Mouse (Mus musculus) embryonic facial prominence, embryonic 13.5 days (tissue): ENCODE results near the gene Dll3. TPM values are rescaled to one million over a fixed set of nuclear protein-coding genes. Genes with fewer than 3 reads are reported as not detected.

Experiments
- ATAC-seq: fragments of 200-750 bp; cut with Nextera tagmentation; 2 replicates; pipeline ENCODE4 v1.8.0; 2017; ENCODE audit warnings: low read depth; ENCODE audit not compliant: insufficient number of reproducible peaks, insufficient read depth, low FRiP score, low TSS enrichment
- H3K27ac ChIP-seq: fragments of 300-500 bp; sonication (generic); 2 replicates; pipeline ENCODE4 v1.5.1; 2015; ENCODE audit warnings: moderate library complexity, mild to moderate bottlenecking, inconsistent platforms
- H3K27me3 ChIP-seq: fragments of 300-500 bp; sonication (generic); 2 replicates; pipeline ENCODE4 v1.6.1; 2015; ENCODE audit warnings: mild to moderate bottlenecking, inconsistent platforms
- H3K36me3 ChIP-seq: fragments of 300-500 bp; sonication (generic); 2 replicates; pipeline ENCODE4 v1.6.1; 2015; ENCODE audit warnings: mild to moderate bottlenecking, inconsistent platforms
- H3K4me1 ChIP-seq: fragments of 300-500 bp; sonication (generic); 2 replicates; pipeline ENCODE4 v1.6.1; 2015; ENCODE audit warnings: inconsistent platforms
- H3K4me2 ChIP-seq: fragments of 300-500 bp; sonication (generic); 2 replicates; pipeline ENCODE4 v1.6.1; 2015; ENCODE audit warnings: moderate library complexity, mild to moderate bottlenecking, inconsistent platforms
- H3K4me3 ChIP-seq: fragments of 300-500 bp; sonication (generic); 2 replicates; pipeline ENCODE4 v1.5.1; 2015; ENCODE audit warnings: mild to moderate bottlenecking, inconsistent platforms
- H3K9ac ChIP-seq: fragments of 300-500 bp; sonication (generic); 2 replicates; pipeline ENCODE4 v1.6.1; 2015; ENCODE audit warnings: mild to moderate bottlenecking, inconsistent platforms
- H3K9me3 ChIP-seq: fragments of 300-500 bp; sonication (generic); 2 replicates; pipeline ENCODE4 v1.6.1; 2016; ENCODE audit warnings: inconsistent platforms
- WGBS: fragments of 180-500 bp; shearing (Covaris S2); methylation state at CpG from one replicate; pipeline ENCODE4 v1.1.7; 2015; ENCODE audit warnings: mixed read lengths; 5-methylcytosine and 5-hydroxymethylcytosine counted together
- polyA plus RNA-seq: library from polyadenylated mRNA; unstranded; fragments of >200 nt; fragmentation: Nextera tagmentation; extraction: Ambion mirVana; gene quantifications from 2 replicates; pipeline ENCODE4 v1.2.1, GENCODE M21; 2015

Dll3 gene
- polyA plus RNA-seq, 1 experiment from 2014 or later = 1.0 TPM

DNA sequence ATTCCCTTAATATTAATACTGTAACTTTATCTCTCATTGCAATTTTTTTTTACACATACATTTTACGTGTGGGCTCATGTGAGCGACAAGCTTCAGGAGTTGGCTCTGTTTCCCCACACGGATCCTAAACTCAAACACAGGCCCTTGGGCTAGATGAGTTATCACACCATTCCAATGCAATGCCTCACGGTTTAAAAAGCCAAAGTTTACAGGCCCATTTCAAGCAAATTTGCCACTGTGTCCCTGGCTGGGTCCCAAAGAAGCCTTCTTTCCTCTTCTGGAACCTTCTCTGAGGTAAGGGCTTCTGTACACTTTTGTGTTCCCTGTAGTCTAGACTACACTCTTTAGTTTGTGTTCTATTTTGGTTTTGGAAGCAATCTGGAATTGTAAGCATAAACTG, 32.5 kb upstream of the Dll3 start:
- Histone ChIP-seq H3K4me3 (no peak overlapping the region), H3K4me1 (peaks cover 21% of the 10 kb centered on the region), H3K4me2 (no peak overlapping the region), H3K27ac (no peak overlapping the region), H3K27me3 (no peaks in the 10 kb centered on the region), H3K9me3 (no peaks in the 10 kb centered on the region), H3K36me3 (peaks cover 40% of the 10 kb centered on the region), H3K9ac (no peak overlapping the region)
- no peak for ATAC-seq
- 83% methylated on average over 4 of the region's 4 CpGs for WGBS

DNA sequence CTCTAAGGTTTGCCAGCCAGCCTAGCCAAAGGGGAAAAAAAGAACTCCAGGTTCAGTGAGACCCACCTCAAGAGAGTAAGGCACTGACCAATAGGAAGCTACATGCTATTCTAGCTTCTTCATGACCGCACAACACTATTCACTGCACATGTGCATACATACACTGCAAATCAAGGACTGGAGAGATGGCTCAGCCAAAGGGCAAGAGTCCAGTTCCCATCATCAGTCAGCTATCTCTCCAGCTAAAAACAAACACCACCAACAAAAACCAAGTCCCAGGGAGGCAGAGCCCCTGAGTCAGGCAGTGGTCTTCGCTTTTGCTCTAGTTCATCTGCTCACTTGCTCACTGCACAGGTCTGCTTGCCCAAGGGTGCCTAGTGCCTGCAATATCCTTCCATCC, 26.2 kb upstream of the Dll3 start:
- 95% methylated on average over 2 of the region's 2 CpGs for WGBS
- H3K27me3 ChIP-seq = no peaks in the 10 kb centered on the region
- ATAC-seq = no peak
- H3K4me1 ChIP-seq = no peaks in the 10 kb centered on the region
- no peak overlapping the region for H3K9ac ChIP-seq
- no peak overlapping the region for H3K27ac ChIP-seq
- peaks cover 95% of the 10 kb centered on the region for H3K36me3 ChIP-seq
- no peak overlapping the region for H3K4me3 ChIP-seq
- no peaks in the 10 kb centered on the region for H3K9me3 ChIP-seq
- no peak overlapping the region for H3K4me2 ChIP-seq

- no peak overlapping the region for H3K27ac ChIP-seq
- no peak overlapping the region for H3K4me3 ChIP-seq
- no peak for ATAC-seq
- peaks cover 100% of the 10 kb centered on the region for H3K36me3 ChIP-seq
- no peaks in the 10 kb centered on the region for H3K4me1 ChIP-seq
- no peak overlapping the region for H3K9ac ChIP-seq
- H3K9me3 ChIP-seq = no peaks in the 10 kb centered on the region
- WGBS = 77% methylated on average over 4 of the region's 4 CpGs
- no peak overlapping the region for H3K4me2 ChIP-seq
- no peaks in the 10 kb centered on the region for H3K27me3 ChIP-seq
Observed at GRCm38 (mm10) chr7:28326457-28326856, 24.4 kb upstream of the Dll3 start.

DNA sequence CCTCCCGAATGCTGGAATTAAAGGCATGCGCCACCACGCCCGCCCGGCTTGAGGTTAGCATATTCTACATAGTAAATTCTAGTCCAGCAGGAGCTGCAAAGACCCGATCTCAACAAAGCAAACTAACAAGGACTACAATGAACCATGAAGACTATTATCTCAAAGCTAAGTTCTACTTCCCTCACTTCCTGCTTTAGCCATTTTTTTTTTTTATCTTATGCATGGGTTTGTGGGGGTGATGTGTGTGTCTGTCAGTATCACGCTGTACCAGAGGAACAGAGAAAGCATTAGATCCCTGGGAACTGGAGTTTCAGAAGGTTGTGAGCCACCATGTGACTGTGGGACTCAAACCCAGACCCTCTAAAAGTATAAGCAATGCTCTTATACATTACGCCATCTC, 23.3 kb upstream of the Dll3 start:
- Histone ChIP-seq H3K36me3 (peaks cover 100% of the 10 kb centered on the region), H3K9me3 (no peaks in the 10 kb centered on the region), H3K4me3 (no peak overlapping the region), H3K4me1 (no peaks in the 10 kb centered on the region), H3K27me3 (no peaks in the 10 kb centered on the region), H3K9ac (no peak overlapping the region), H3K27ac (no peak overlapping the region), H3K4me2 (no peak overlapping the region)
- ATAC-seq = no peak
- WGBS = 98% methylated on average over 8 of the region's 8 CpGs

DNA sequence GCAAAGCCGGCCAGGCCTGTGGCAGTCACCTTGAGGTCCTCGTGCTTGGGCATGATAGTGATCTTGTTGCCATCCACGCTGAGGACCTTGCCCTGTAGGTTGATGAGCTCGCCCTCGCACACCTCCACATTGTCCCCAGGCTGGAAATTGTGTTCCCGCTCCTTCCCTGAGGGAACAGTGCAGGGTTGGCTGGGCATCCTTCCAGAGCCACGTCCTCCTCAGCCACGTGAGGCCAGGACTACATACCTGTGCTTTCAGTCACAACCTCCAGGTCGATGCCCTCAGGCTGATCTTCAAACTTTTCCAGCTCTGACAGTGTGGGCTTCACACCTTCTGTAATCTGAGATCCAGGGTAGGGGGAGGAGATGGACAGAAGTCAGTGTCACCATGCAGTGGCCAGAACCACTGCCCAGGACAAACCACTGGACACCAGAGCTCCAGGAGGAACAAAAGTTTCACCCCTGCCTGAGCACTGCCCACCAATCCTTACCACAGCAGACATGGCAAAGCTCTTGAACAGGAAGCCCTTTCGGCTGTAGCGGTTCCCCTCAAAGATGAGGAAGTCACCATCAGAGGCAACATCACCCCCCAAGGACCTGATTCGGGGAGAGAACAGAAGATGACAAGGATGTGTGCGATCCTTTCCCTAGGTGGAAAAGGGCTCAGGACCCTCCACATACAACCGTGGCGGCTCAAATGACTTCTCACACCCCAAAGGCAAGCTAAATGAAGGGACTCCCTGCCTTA, 20.1 kb upstream of the Dll3 start:
- 92% methylated on average over 15 of the region's 15 CpGs for WGBS
- Histone ChIP-seq H3K4me3 (no peak overlapping the region), H3K9me3 (no peaks in the 10 kb centered on the region), H3K36me3 (peaks cover 100% of the 10 kb centered on the region), H3K4me1 (no peaks in the 10 kb centered on the region), H3K4me2 (no peak overlapping the region), H3K27ac (no peak overlapping the region), H3K9ac (no peak overlapping the region), H3K27me3 (no peaks in the 10 kb centered on the region)
- ATAC-seq = no peak

- Histone ChIP-seq H3K4me1 (no peaks in the 10 kb centered on the region), H3K4me2 (no peak overlapping the region), H3K4me3 (no peak overlapping the region), H3K27me3 (no peaks in the 10 kb centered on the region), H3K36me3 (peaks cover 99% of the 10 kb centered on the region), H3K9me3 (no peaks in the 10 kb centered on the region), H3K9ac (0 out of 2 replicates have a peak overlapping the region, but pooled peaks have one; percentile 16), H3K27ac (no peak overlapping the region)
- WGBS = 93% methylated on average over 17 of the region's 17 CpGs
- ATAC-seq = no peak
Observed at GRCm38 (mm10) chr7:28318714-28319113, 16.7 kb upstream of the Dll3 start.

DNA sequence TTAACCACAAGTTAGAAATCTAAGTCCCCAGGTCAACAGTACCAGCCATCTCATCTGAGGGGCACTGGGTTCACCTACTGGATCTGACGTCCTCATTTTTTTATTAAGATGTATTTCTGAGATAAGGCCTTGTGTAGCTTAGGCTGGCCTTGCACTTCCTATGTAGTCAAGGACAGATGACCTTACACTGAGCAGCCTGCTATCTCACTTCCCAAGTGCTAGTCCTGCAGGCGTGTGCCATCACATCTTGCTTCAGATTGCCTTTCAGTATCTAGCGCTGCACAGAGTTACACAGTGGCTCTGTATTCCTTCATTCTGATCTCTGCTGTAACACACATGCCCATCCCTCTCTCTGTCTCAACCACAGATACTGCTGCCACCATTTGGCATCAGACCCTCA, 16.0 kb upstream of the Dll3 start:
- ATAC-seq = no peak

DNA sequence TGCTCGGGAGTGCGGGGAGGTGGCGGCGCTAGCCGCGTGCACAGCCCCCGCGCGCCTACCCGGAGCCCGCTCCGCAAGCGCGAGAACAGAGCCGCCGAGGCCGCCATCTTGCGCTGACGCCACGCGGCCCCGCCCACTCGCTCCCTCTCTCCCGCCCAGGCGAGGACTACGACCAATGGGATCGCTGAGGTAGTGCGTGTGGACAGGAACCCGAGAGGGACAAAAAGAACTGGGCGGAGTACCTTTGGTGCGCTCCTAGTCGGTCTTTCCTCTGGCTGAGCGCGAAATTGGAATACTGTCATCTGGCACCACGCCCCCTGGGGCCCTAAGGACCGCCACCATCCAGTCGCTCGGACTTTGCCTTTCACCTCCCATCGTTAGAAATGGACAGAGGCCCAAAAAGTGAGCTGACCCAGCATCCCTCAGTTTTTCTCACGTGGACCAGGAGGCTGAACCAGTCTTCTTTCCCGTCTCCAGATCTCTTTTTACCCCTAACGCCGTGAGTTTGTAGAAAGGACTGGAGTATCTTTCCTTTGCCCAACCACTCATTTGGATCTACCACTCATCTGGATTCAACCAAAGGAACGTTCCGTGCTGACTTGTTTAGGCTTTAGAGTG, 10.0 kb upstream of the Dll3 start, which contains the start of gene Timm50:
Gene Timm50 (minus strand): TSS at position 147 of the 618 bp plus-strand sequence.
- Histone ChIP-seq H3K4me1 (peaks cover 12% of the 10 kb centered on the region), H3K4me3 (peak within 1 kb of the TSS; percentile 89), H3K9me3 (no peaks in the 10 kb centered on the region), H3K36me3 (peaks cover 68% of the 10 kb centered on the region), H3K9ac (peak within 1 kb of the TSS; percentile 94), H3K4me2 (peak within 1 kb of the TSS; percentile 76), H3K27ac (peak within 1 kb of the TSS; percentile 48; the same call in 1 of the 2 replicates), H3K27me3 (no peaks in the 10 kb centered on the region)
- WGBS = under 1% methylated on average over 45 of the region's 45 CpGs
- peak; percentile 93 for ATAC-seq

More for the DNA sequence above, 16.0 kb upstream of the Dll3 start:
- peaks cover 92% of the 10 kb centered on the region for H3K36me3 ChIP-seq
- no peak overlapping the region for H3K9ac ChIP-seq
- no peaks in the 10 kb centered on the region for H3K4me1 ChIP-seq
- no peak overlapping the region for H3K27ac ChIP-seq
- H3K27me3 ChIP-seq = no peaks in the 10 kb centered on the region
- H3K4me2 ChIP-seq = no peak overlapping the region
- 86% methylated on average over 3 of the region's 3 CpGs for WGBS
- no peaks in the 10 kb centered on the region for H3K9me3 ChIP-seq
- H3K4me3 ChIP-seq = no peak overlapping the region

DNA sequence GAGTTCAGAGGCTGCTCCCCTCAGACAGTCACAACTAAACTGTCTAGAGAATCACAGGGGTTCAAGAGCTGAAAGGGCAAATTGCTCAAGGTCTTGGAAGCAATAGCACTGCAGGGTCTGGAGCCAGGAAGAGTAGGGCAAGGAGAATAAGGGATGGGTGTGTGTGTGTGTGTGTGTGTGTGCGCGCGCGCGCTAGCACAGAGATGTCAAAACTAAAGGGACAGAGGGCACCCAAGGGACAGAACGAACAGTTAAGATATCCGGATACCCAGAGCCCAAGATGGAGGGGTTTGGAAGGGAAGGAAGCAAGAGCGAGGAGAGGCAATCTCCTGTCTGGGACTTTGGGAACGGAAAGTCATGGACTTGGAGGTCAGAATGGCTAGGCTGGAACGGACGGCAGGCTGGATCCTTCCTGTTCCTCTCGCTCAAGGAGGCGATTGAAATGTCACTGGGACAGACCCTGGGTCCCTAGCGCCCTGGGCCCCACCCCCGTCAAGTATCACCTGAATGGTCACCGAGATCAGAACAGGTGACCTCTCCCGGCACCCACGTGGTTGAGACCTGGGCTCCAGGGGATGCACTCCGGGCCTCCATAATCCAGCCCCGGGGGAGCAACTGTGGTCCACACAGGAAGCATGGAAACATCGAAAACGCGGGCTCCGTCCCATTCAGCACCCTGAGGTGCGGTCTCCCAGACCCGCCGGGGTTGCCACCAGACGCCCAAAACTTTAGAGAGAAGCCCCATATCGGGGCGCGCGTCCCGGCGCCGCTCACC, 9.3 kb upstream of the Dll3 start:
- peaks cover 12% of the 10 kb centered on the region for H3K4me1 ChIP-seq
- H3K4me3 ChIP-seq = peak overlapping the region; percentile 89
- ATAC-seq = peak; percentile 34; the same call in 1 of the 2 replicates
- no peaks in the 10 kb centered on the region for H3K27me3 ChIP-seq
- H3K27ac ChIP-seq = peak overlapping the region; percentile 48; the same call in 1 of the 2 replicates
- peaks cover 68% of the 10 kb centered on the region for H3K36me3 ChIP-seq
- WGBS = 6% methylated on average over 35 of the region's 35 CpGs
- peak overlapping the region; percentile 76 for H3K4me2 ChIP-seq
- peak overlapping the region; percentile 94 for H3K9ac ChIP-seq
- no peaks in the 10 kb centered on the region for H3K9me3 ChIP-seq

DNA sequence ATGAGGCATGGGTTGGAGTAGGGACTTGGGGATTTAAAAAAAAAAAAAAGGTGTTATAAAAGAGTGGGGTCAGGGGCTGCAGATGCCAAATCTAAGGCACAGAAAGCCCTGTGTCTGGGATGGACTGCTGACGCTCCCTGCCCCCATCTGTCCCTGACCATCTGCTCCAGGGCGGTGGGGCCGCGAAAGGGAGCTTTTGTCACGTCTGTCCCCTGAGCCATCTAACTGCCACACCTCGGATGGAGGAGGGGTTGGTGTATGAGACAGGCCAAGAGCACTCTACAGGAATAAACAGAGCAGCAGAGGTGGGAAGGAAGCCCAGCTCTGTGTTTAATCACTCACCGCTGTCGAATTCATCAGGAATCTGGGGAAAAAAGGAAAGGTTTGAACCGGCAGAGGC, 7.7 kb upstream of the Dll3 start:
- Histone ChIP-seq H3K4me2 (no peak overlapping the region), H3K27ac (no peak overlapping the region), H3K4me3 (no peak overlapping the region), H3K27me3 (no peaks in the 10 kb centered on the region), H3K9me3 (no peaks in the 10 kb centered on the region), H3K4me1 (peaks cover 12% of the 10 kb centered on the region), H3K9ac (no peak overlapping the region), H3K36me3 (peaks cover 68% of the 10 kb centered on the region)
- 58% methylated on average over 9 of the region's 9 CpGs for WGBS
- no peak for ATAC-seq

- no peak overlapping the region for H3K4me2 ChIP-seq
- no peak overlapping the region for H3K27ac ChIP-seq
- peaks cover 24% of the 10 kb centered on the region for H3K27me3 ChIP-seq
- ATAC-seq = no peak
- no peak overlapping the region for H3K9ac ChIP-seq
- H3K4me3 ChIP-seq = no peak overlapping the region
- peaks cover 60% of the 10 kb centered on the region for H3K36me3 ChIP-seq
- H3K9me3 ChIP-seq = no peaks in the 10 kb centered on the region
- peaks cover 20% of the 10 kb centered on the region for H3K4me1 ChIP-seq
- 95% methylated on average over 8 of the region's 8 CpGs for WGBS
Observed at GRCm38 (mm10) chr7:28306216-28306615, 4.2 kb upstream of the Dll3 start.
